Mouse (Mus musculus) brown adipose tissue, adult 24 weeks (tissue): Measurements from ENCODE around the gene Mafg. TPM values are rescaled to one million over a fixed set of nuclear protein-coding genes. Genes with fewer than 3 reads are reported as not detected.
A peak's percentile ranks its signal among the peaks of the same experiment; 100 is the strongest.

ENCODE experiments used
- H3K27ac ChIP-seq: fragments of 200-500 bp; replicated peaks from 2 replicates; pipeline ENCODE4 v1.5.1; 2012; ENCODE audit warnings: low read depth, mild to moderate bottlenecking, low read length
- H3K4me1 ChIP-seq: fragments of 200-500 bp; 2 replicates; pipeline ENCODE4 v1.6.1; 2012; ENCODE audit warnings: low read length, mixed read lengths; ENCODE audit not compliant: control insufficient read depth, insufficient read depth, insufficient read length
- H3K4me3 ChIP-seq: fragments of 200-500 bp; 2 replicates; pipeline ENCODE4 v1.5.1; 2012; ENCODE audit warnings: low read depth, mild to moderate bottlenecking, low read length, moderate library complexity; ENCODE audit not compliant: insufficient read depth
- polyA plus RNA-seq: library from polyadenylated mRNA; stranded (reverse); fragments of >200 nt; gene quantifications from 2 replicates; pipeline ENCODE4 v1.2.4, GENCODE M21; 2012; ENCODE audit not compliant: missing spikeins, insufficient read depth, insufficient read length

Mafg gene
- polyA plus RNA-seq, 1 experiment: 10.4 TPM

DNA sequence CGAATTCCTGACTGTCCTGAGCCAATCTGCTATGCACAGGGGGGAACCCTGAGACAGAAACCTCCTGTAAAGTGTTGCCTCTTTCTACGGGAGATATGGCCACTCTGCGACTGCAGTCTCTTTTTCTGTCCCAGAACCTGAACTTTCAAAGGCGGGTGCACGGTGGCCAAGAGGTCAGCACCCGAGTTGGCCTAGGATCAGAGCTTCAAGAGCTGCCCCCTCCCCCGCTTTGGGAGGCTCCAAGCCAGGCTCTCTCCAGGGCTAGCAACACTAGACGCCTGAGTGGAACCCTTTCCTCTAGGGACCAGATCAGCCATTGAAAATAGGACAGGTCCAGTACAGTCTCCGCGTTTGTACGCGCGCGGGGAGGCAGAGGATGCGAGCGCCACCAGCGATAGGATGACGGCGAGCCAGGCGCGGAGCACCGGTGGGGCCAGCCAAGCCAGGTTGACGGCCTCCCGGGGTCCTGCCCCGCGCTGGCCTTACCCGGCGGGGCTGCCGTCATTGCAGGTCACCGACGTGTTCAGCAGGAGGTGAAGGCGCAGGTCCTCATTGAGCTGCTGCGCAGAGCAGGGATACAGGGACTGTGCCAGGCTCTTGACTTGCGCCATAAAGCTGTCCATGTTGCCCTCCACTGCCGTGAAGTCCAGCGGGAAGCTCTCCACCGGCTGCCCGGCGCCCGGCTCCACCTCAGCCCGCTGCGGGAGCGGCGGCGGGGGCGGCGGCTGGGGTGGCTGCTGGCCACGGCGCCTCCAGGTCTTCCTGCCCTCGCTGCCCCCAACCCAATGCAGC, 26.3 kb upstream of the Mafg start:
- peaks cover 3% of the 10 kb centered on the region; the same call in 1 of the 2 replicates for H3K4me1 ChIP-seq
- H3K4me3 ChIP-seq: peak overlapping the region; percentile 53
- H3K27ac ChIP-seq: no peak overlapping the region

GRCm38 (mm10) chr11:120658876-120659410, 25.5 kb upstream of the Mafg start:
- peaks cover 3% of the 10 kb centered on the region; the same call in 1 of the 2 replicates for H3K4me1 ChIP-seq
- no peak overlapping the region for H3K27ac ChIP-seq
- H3K4me3 ChIP-seq: peak overlapping the region; percentile 27; the same call in 1 of the 2 replicates

DNA sequence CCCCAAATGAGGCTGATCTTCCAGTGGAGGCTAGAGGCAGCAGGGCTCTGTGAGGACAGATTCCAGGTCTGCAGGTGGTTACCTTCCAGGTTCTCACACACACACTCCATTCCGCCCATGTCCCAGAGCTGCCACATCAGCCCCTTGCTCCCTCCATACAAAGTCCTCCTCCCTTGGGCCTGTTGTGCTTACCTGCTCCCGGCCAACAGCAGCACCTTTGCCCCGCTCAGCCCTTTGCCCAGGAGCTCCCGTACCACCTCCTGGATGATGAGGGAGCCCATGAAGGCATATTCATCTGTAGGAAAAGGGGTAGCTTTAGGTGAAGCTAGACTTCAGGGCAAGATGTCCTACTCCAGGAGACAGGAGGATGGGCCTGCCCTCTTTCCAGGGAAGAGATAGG, 23.9 kb upstream of the Mafg start:
- Histone ChIP-seq H3K27ac (no peak overlapping the region), H3K4me1 (peaks cover 3% of the 10 kb centered on the region; the same call in 1 of the 2 replicates), H3K4me3 (no peak overlapping the region)

GRCm38 (mm10) chr11:120654741-120655140, 21.3 kb upstream of the Mafg start:
- Histone ChIP-seq H3K4me1 (peaks cover 2% of the 10 kb centered on the region; the same call in 1 of the 2 replicates), H3K4me3 (no peak overlapping the region)

DNA sequence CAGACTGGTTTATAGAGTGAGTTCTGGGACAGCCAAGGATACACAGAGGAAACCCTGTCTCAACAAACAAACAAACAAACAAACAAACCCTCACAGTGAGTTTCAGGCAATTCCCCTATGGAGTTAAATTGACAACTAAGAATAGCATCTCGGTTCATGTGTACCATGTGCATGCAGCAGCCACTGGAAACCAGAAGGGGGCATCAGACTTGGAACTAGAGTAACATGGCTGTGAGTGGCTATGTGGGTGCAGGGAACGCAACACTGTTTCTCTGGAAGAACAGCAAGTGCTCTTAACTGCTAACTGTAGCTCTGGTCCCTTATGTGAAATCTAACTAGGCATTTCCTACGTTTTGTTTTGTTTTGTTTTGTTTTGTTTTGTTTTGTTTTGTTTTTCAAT, 18.5 kb upstream of the Mafg start:
- peaks cover 4% of the 10 kb centered on the region for H3K4me1 ChIP-seq
- H3K4me3 ChIP-seq: no peak overlapping the region
- no peak overlapping the region for H3K27ac ChIP-seq

More at GRCm38 (mm10) chr11:120654741-120655140, 21.3 kb upstream of the Mafg start:
- H3K27ac ChIP-seq: no peak overlapping the region

GRCm38 (mm10) chr11:120648001-120648476, 14.6 kb upstream of the Mafg start, which contains the start of gene Myadml2:
Gene Myadml2 (minus strand): TSS chr11:120648158.
- Histone ChIP-seq H3K4me3 (peak within 1 kb of the TSS; percentile 35), H3K27ac (no peak within 1 kb of the TSS), H3K4me1 (peaks cover 4% of the 10 kb centered on the region)

- Histone ChIP-seq H3K4me1 (peaks cover 4% of the 10 kb centered on the region), H3K27ac (no peak overlapping the region), H3K4me3 (peak overlapping the region; percentile 35; the same call in 1 of the 2 replicates)
These were observed 13.8 kb upstream of the Mafg start for GRCm38 (mm10) chr11:120647047-120647830.

- Histone ChIP-seq H3K4me1 (peaks cover 4% of the 10 kb centered on the region), H3K4me3 (peak within 1 kb of the TSS; percentile 66), H3K27ac (no peak within 1 kb of the TSS)
These were observed 10.2 kb upstream of the Mafg start, which contains the start of gene Pycr1 for GRCm38 (mm10) chr11:120643601-120643987. Gene Pycr1 (minus strand): TSS chr11:120643769.

- Histone ChIP-seq H3K4me1 (peaks cover 2% of the 10 kb centered on the region), H3K4me3 (peak overlapping the region; percentile 66), H3K27ac (no peak overlapping the region)
These were observed 9.7 kb upstream of the Mafg start for GRCm38 (mm10) chr11:120642939-120643600.

DNA sequence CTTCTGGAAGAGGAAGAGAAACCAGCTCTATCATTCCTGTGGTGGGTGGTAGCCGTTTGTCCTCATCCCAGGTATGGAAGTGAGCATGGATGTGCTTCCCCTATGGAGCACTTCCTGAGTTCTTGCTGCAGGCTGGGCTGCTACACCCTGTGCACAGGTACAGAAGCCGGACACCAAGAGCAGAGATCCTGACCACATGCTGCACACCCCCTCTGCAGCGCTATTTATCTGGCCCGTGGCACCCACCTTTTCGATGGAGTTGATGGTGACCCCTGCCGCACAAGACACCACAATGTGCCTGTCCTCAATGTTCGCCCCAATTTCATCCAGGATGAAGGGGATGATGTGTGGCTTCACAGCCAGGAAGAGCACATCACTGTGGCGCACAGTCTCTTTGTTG, 8.5 kb upstream of the Mafg start:
- H3K4me1 ChIP-seq: no peaks in the 10 kb centered on the region

GRCm38 (mm10) chr11:120641255-120641654, 7.9 kb upstream of the Mafg start:
- Histone ChIP-seq H3K4me3 (no peak overlapping the region), H3K27ac (no peak overlapping the region), H3K4me1 (no peaks in the 10 kb centered on the region)

More for the DNA sequence above, 8.5 kb upstream of the Mafg start:
- no peak overlapping the region for H3K27ac ChIP-seq
- H3K4me3 ChIP-seq: no peak overlapping the region

GRCm38 (mm10) chr11:120634810-120635209, 1.4 kb upstream of the Mafg start:
- Histone ChIP-seq H3K4me3 (no peak overlapping the region), H3K27ac (no peak overlapping the region), H3K4me1 (peaks cover 23% of the 10 kb centered on the region)

DNA sequence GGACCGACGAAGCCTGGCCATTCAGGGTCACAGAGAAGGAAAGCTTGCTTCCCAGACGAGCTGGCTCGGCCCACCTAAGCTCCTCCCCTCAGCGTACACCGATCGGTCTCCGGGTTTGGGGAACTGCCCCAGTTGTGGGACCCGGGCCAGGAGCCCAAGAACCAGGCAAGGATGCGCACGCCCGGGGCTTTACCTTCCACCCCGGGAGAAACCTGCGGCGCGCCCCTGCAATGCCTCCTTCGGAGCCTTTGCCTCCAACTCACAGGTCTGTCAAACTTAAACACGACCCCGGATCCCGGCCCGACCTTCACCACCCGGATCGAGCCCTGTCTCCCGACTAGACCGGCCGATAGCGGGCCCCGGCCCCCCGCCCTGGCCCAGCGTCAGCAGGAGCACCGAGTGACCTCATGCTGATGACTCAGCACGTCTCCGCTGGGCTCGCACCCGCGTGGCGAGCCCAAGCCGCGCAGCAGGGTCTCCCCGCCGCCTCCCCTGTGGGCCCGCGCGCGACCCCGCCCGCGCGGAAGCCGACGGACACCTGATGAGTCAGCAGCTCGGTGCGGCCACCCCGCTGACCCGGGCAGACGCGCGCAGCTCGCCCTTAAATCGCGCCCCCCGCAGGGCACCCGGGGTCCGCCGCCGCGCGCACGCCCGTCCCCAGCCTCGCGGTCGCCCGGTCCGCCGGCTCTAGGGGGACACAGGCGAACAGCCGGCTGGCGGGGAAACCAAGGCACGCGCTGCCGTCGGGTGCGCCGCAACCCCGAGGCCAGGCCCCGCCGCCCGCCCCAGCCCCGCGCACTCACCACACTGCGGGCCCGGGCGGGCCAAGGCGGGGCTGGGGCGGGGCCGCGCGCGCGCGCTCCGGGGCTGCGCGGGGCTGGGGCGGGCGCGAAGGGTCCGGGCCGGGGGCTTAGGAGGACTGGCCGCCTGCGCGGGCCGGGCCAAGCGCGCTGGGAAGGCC, 561 bp downstream of the Mafg start:
- peak overlapping the region; percentile 97 for H3K4me3 ChIP-seq
- peak overlapping the region; percentile 76 for H3K27ac ChIP-seq
- peaks cover 31% of the 10 kb centered on the region for H3K4me1 ChIP-seq
